Mouse (Mus musculus) embryo, embryonic 11 days (tissue): ENCODE measurements around the gene Fam111a.
A peak's percentile ranks its signal among the peaks of the same experiment; 100 is the strongest.
"Not testable (repeated sequence)": the region's sequence is repeated elsewhere in the genome, so short reads cannot be mapped to it uniquely, and the experiment has no call there.

Experiments
- DNase-seq: peaks from one replicate; pipeline ENCODE4 v3.0.0-alpha.2; 2015

The Fam111a gene

GRCm38 (mm10) chr19:12545440-12545839 lies at the start of gene Fam111a:
TSS of gene Fam111a (plus strand) at chr19:12545740.
- not testable (repeated sequence) for DNase-seq

GRCm38 (mm10) chr19:12496241-12496640 lies 49.3 kb upstream of the Fam111a start:
- DNase-seq: no peak

- DNase-seq: no peak
These were observed 47.6 kb upstream of the Fam111a start for GRCm38 (mm10) chr19:12497909-12498308.

GRCm38 (mm10) chr19:12498321-12498720 lies 47.2 kb upstream of the Fam111a start:
- no peak for DNase-seq

GRCm38 (mm10) chr19:12498941-12499340 lies 46.6 kb upstream of the Fam111a start:
- no peak for DNase-seq

GRCm38 (mm10) chr19:12499485-12499884 lies 46.1 kb upstream of the Fam111a start:
- DNase-seq: no peak

- peak; percentile 65 for DNase-seq
These were observed 45.4 kb upstream of the Fam111a start for GRCm38 (mm10) chr19:12500124-12500523.

- peak; percentile 59 for DNase-seq
These were observed 44.6 kb upstream of the Fam111a start for GRCm38 (mm10) chr19:12500881-12501311.

- DNase-seq: peak; percentile 97
These were observed 43.9 kb upstream of the Fam111a start, which contains the start of gene Dtx4 for GRCm38 (mm10) chr19:12501370-12502347. TSS of gene Dtx4 (minus strand) at chr19:12501454.

GRCm38 (mm10) chr19:12502756-12503155 lies 42.8 kb upstream of the Fam111a start:
- no peak for DNase-seq

GRCm38 (mm10) chr19:12514621-12515020 lies 30.9 kb upstream of the Fam111a start:
- no peak for DNase-seq

GRCm38 (mm10) chr19:12517671-12518540 lies 27.6 kb upstream of the Fam111a start:
- peak; percentile 84 for DNase-seq

- no peak for DNase-seq
These were observed 27.0 kb upstream of the Fam111a start for GRCm38 (mm10) chr19:12518541-12518890.

- no peak for DNase-seq
These were observed 22.2 kb upstream of the Fam111a start for GRCm38 (mm10) chr19:12523377-12523776.

GRCm38 (mm10) chr19:12537168-12537567 lies 8.4 kb upstream of the Fam111a start:
- no peak for DNase-seq

GRCm38 (mm10) chr19:12539975-12540374 lies 5.6 kb upstream of the Fam111a start:
- DNase-seq: no peak

GRCm38 (mm10) chr19:12540727-12541126 lies 4.8 kb upstream of the Fam111a start:
- no peak for DNase-seq

- no peak for DNase-seq
These were observed 3.9 kb upstream of the Fam111a start for GRCm38 (mm10) chr19:12541644-12542043.

GRCm38 (mm10) chr19:12549166-12549565 lies 3.6 kb downstream of the Fam111a start:
- peak; percentile 14 for DNase-seq

- no peak for DNase-seq
These were observed 4.7 kb downstream of the Fam111a start for GRCm38 (mm10) chr19:12550005-12550942.

GRCm38 (mm10) chr19:12556293-12556692 lies 10.8 kb downstream of the Fam111a start:
- DNase-seq: no peak

GRCm38 (mm10) chr19:12558219-12558618 lies 12.7 kb downstream of the Fam111a start:
- DNase-seq: no peak
